ENCODE assay signal across 7 mouse cellular contexts in the genomic region with DNA sequence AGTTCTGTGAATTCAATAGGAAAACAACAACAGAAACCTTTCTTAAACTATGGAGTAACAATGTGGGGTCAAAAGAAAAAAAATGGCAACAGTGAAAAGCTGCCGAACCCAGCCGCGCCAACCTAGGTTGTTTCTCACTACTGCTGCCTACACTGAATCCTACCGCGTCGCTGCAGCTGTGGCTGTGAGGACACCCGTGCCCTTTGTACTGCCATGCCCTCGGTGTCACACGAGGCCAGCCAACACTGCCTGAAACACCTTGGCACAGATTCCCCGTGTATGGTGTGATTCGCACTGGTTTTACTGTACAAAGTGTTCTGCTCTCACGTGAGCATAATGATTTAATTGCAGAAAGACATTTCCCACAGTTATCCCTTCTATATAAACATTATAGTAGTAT. TPM values are rescaled to one million over a fixed set of nuclear protein-coding genes. Genes with fewer than 3 reads are reported as not detected.
DNase-seq lines count a peak whose midpoint lies in the region; ATAC-seq and TF ChIP-seq lines count a peak whose summit lies in the region.

No protein-coding gene starts in this region.

- in situ Hi-C loops in CH12.LX (cut with MboI; ENCODE audit: low pct_ligation_motif_present, low pct_unique_long_range_greater_than_20kb, low sequenced_read_pairs) = no loop called here

- no peak for TF ChIP-seq POLR2A in CH12.LX (IDR thresholded peaks at IDR 0.05; ENCODE audit: low read depth, low read length)

- H3K4me3 ChIP-seq in CH12.LX (replicated peaks in 1 of 3; ENCODE audit: low read depth in 2 of 3, low read length in 2 of 3, poor library complexity in 1 of 3) = peak overlapping the region; percentile 50 to 95 (median 84)
- peak overlapping the region; percentile 80 for H3K4me3 ChIP-seq in embryonic facial prominence, embryonic 13.5 days
- H3K4me3 ChIP-seq in heart, embryonic 16.5 days (ENCODE audit: low read length) = peak overlapping the region; percentile 76

- peaks cover 7% of the 10 kb centered on the region; the same call in 1 of the 2 replicates for H3K79me2 ChIP-seq in CH12.LX (replicated peaks; ENCODE audit: control insufficient read depth, extremely low read depth, insufficient read depth, poor library complexity, severe bottlenecking)

- no peak overlapping the region for H3K27ac ChIP-seq in CH12.LX (ENCODE audit: insufficient read depth, low read depth)
- no peak overlapping the region for H3K27ac ChIP-seq in embryonic facial prominence, embryonic 13.5 days
- H3K27ac ChIP-seq in heart, embryonic 16.5 days (ENCODE audit: low read length) = peak overlapping the region; percentile 93

- no peak for ATAC-seq in embryonic facial prominence, embryonic 13.5 days (ENCODE audit: insufficient number of reproducible peaks, insufficient read depth, low FRiP score, low TSS enrichment, low read depth)
- ATAC-seq in heart, embryonic 16.5 days (replicated peaks; ENCODE audit: extremely low read depth, insufficient read depth, low FRiP score) = no peak

- no peak for TF ChIP-seq RAD21 in CH12.LX (IDR thresholded peaks at IDR 0.05; ENCODE audit: low read depth, low read length)

- peak overlapping the region; percentile 74 for H3K4me2 ChIP-seq in CH12.LX (ENCODE audit: insufficient read depth, low read depth, poor library complexity, severe bottlenecking)
- H3K4me2 ChIP-seq in embryonic facial prominence, embryonic 13.5 days = peak overlapping the region; percentile 75
- peak overlapping the region; percentile 65 for H3K4me2 ChIP-seq in heart, embryonic 16.5 days (ENCODE audit: low read depth, low read length)

- peak overlapping the region; percentile 88 for H3K9ac ChIP-seq in CH12.LX (ENCODE audit: insufficient read depth, low read depth)
- peak overlapping the region; percentile 91 for H3K9ac ChIP-seq in embryonic facial prominence, embryonic 13.5 days
- peak overlapping the region; percentile 98 for H3K9ac ChIP-seq in heart, embryonic 16.5 days (ENCODE audit: low read length)

- no peaks in the 10 kb centered on the region for H3K27me3 ChIP-seq in CH12.LX (replicated peaks)
- no peaks in the 10 kb centered on the region for H3K27me3 ChIP-seq in embryonic facial prominence, embryonic 13.5 days
- no peaks in the 10 kb centered on the region for H3K27me3 ChIP-seq in heart, embryonic 16.5 days (ENCODE audit: control insufficient read depth, insufficient read depth, low read length)

- 15% methylated on average over 12 of the region's 12 CpGs for WGBS in embryonic facial prominence, embryonic 13.5 days
- 18% methylated on average over 12 of the region's 12 CpGs for WGBS in heart, embryonic 16.5 days

- no peak for TF ChIP-seq EP300 in CH12.LX (IDR thresholded peaks at IDR 0.05; ENCODE audit: low read length)

- peak; percentile 13 for DNase-seq in CH12.LX (ENCODE audit: extremely low read depth)
- DNase-seq in ZHBTc4 (ENCODE audit: low read depth, low spot score) = peak; percentile 13
- peak; percentile 77 for DNase-seq in kidney, postnatal 36 days
- DNase-seq in mesoderm, embryonic 11.5 days (ENCODE audit: low read depth, low spot score) = peak; percentile 19
- DNase-seq in testis, postnatal 10 days (ENCODE audit: low spot score) = peak; percentile 54

- TF ChIP-seq CTCF in CH12.LX (conservative IDR thresholded peaks at IDR 0.05 in 1 of 2, IDR thresholded peaks at IDR 0.05 in 1 of 2; ENCODE audit: low read depth in 2 of 2, low read length in 2 of 2) = no peak

- peaks cover 2 to 16% of the 10 kb centered on the region in 2 experiments for H3K4me1 ChIP-seq in CH12.LX (ENCODE audit: control insufficient read depth in 1 of 2, insufficient read depth in 2 of 2)
- H3K4me1 ChIP-seq in embryonic facial prominence, embryonic 13.5 days = peaks cover 16% of the 10 kb centered on the region
- H3K4me1 ChIP-seq in heart, embryonic 16.5 days (ENCODE audit: control insufficient read depth, insufficient read depth, low read length) = peaks cover 18% of the 10 kb centered on the region

- dilution Hi-C loops in CH12.LX (cut with MboI; ENCODE audit: extremely low pct_ligation_motif_present, extremely low pct_unique_long_range_greater_than_20kb, low sequenced_read_pairs) = no loop called here

- peaks cover 3 to 21% of the 10 kb centered on the region in 2 experiments for H3K36me3 ChIP-seq in CH12.LX (replicated peaks in 1 of 2; ENCODE audit: control insufficient read depth in 1 of 2, insufficient read depth in 1 of 2, low read length in 1 of 2)
- H3K36me3 ChIP-seq in embryonic facial prominence, embryonic 13.5 days = peaks cover 35% of the 10 kb centered on the region
- H3K36me3 ChIP-seq in heart, embryonic 16.5 days (ENCODE audit: control insufficient read depth, insufficient read depth) = peaks cover 15% of the 10 kb centered on the region

- H3K9me3 ChIP-seq in CH12.LX (replicated peaks; ENCODE audit: low read length) = no peaks in the 10 kb centered on the region
- H3K9me3 ChIP-seq in embryonic facial prominence, embryonic 13.5 days = no peaks in the 10 kb centered on the region
- H3K9me3 ChIP-seq in heart, embryonic 16.5 days (replicated peaks; ENCODE audit: control insufficient read depth, low read length) = no peaks in the 10 kb centered on the region

TF ChIP-seq in CH12.LX, 34 proteins besides CTCF, POLR2A, EP300 and RAD21:
- TF ChIP-seq MEF2A (IDR thresholded peaks at IDR 0.05; ENCODE audit: borderline replicate concordance, low read depth, low read length) (no peak), TCF12 (IDR thresholded peaks at IDR 0.05; ENCODE audit: low read depth, low read length) (no peak), BHLHE40 (IDR thresholded peaks at IDR 0.05; ENCODE audit: low read depth, low read length) (peak; percentile 65), JUND (conservative IDR thresholded peaks at IDR 0.05; ENCODE audit: low read depth, low read length) (no peak), ZNF384 (IDR thresholded peaks at IDR 0.05; ENCODE audit: low read depth, low read length) (0 out of 2 replicates have a peak, but pooled peaks have one; percentile 45), ZKSCAN1 (IDR thresholded peaks at IDR 0.05; ENCODE audit: borderline replicate concordance, low read depth, low read length) (no peak), MXI1 (IDR thresholded peaks at IDR 0.05; ENCODE audit: low read depth, low read length) (no peak), SIN3A (IDR thresholded peaks at IDR 0.05; ENCODE audit: low read length) (no peak), UBTF (IDR thresholded peaks at IDR 0.05; ENCODE audit: low read depth, low read length) (no peak), HCFC1 (IDR thresholded peaks at IDR 0.05; ENCODE audit: low read depth, low read length) (no peak), JUN (IDR thresholded peaks at IDR 0.05; ENCODE audit: insufficient read depth, low read depth, low read length) (no peak), ELF1 (IDR thresholded peaks at IDR 0.05; ENCODE audit: low read depth, low read length) (no peak), KAT2A (IDR thresholded peaks at IDR 0.05; ENCODE audit: insufficient replicate concordance, low read length) (no peak), MAZ (IDR thresholded peaks at IDR 0.05; ENCODE audit: low read depth, low read length) (no peak), ETS1 (conservative IDR thresholded peaks at IDR 0.05; ENCODE audit: low read depth, low read length) (no peak)

RNA-seq across cellular contexts. Expression of gene Dlat, which starts 0.9 kb away (rescaled TPM):
- total RNA-seq in CH12.LX (2012; rRNA removed) = 45.2 and 49.6 TPM in 2 replicates
- total RNA-seq in CH12.LX (2014; rRNA removed) = 67.5 and 81.5 TPM in 2 replicates
- polyA plus RNA-seq in CH12.LX (2012; ENCODE audit: insufficient read length, low read depth) = 53.4 and 55.7 TPM in 2 replicates
- 38.0 and 42.4 TPM in 2 replicates for polyA plus RNA-seq in embryonic facial prominence, embryonic 13.5 days (2015; fragmentation: Nextera tagmentation; extraction: Ambion mirVana)
- polyA plus RNA-seq in heart, embryonic 16.5 days (2015; fragmentation: Nextera tagmentation; extraction: Ambion mirVana) = 147 and 156 TPM in 2 replicates

RNA-seq across cellular contexts. Expression of gene Nkapd1, which starts 43.2 kb away (rescaled TPM):
- total RNA-seq in CH12.LX (2012; rRNA removed) (9.6 and 10.0 TPM in 2 replicates), CH12.LX (2014; rRNA removed) (13.5 and 13.7 TPM in 2 replicates)
- 36.7 and 38.4 TPM in 2 replicates for polyA plus RNA-seq in CH12.LX (2012; ENCODE audit: insufficient read length, low read depth)
- 28.6 and 30.1 TPM in 2 replicates for polyA plus RNA-seq in embryonic facial prominence, embryonic 13.5 days (2015; fragmentation: Nextera tagmentation; extraction: Ambion mirVana)
- polyA plus RNA-seq in heart, embryonic 16.5 days (2015; fragmentation: Nextera tagmentation; extraction: Ambion mirVana) = 12.1 and 13.0 TPM in 2 replicates

RNA-seq across cellular contexts. Expression of gene Pih1d2, which starts 43.3 kb away (rescaled TPM):
- total RNA-seq in CH12.LX (2012; rRNA removed) (1.8 and 2.4 TPM in 2 replicates), CH12.LX (2014; rRNA removed) (4.8 and 5.5 TPM in 2 replicates)
- polyA plus RNA-seq in CH12.LX (2012; ENCODE audit: insufficient read length, low read depth) = 2.8 and 3.2 TPM in 2 replicates
- 2.7 and 3.7 TPM in 2 replicates for polyA plus RNA-seq in embryonic facial prominence, embryonic 13.5 days (2015; fragmentation: Nextera tagmentation; extraction: Ambion mirVana)
- polyA plus RNA-seq in heart, embryonic 16.5 days (2015; fragmentation: Nextera tagmentation; extraction: Ambion mirVana) = 1.9 and 3.1 TPM in 2 replicates

RNA-seq across cellular contexts. Expression of gene Timm8b, which starts 56.7 kb away (rescaled TPM):
- total RNA-seq in CH12.LX (2012; rRNA removed) (160 and 183 TPM in 2 replicates), CH12.LX (2014; rRNA removed) (244 and 249 TPM in 2 replicates)
- 119 and 155 TPM in 2 replicates for polyA plus RNA-seq in CH12.LX (2012; ENCODE audit: insufficient read length, low read depth)
- polyA plus RNA-seq in embryonic facial prominence, embryonic 13.5 days (2015; fragmentation: Nextera tagmentation; extraction: Ambion mirVana) = 286 and 288 TPM in 2 replicates
- polyA plus RNA-seq in heart, embryonic 16.5 days (2015; fragmentation: Nextera tagmentation; extraction: Ambion mirVana) = 243 and 261 TPM in 2 replicates

RNA-seq across cellular contexts. Expression of gene Sdhd, which starts 56.8 kb away (rescaled TPM):
- total RNA-seq in CH12.LX (2012; rRNA removed) (215 and 261 TPM in 2 replicates), CH12.LX (2014; rRNA removed) (407 and 435 TPM in 2 replicates)
- 220 and 240 TPM in 2 replicates for polyA plus RNA-seq in CH12.LX (2012; ENCODE audit: insufficient read length, low read depth)
- 241 and 249 TPM in 2 replicates for polyA plus RNA-seq in embryonic facial prominence, embryonic 13.5 days (2015; fragmentation: Nextera tagmentation; extraction: Ambion mirVana)
- 852 and 860 TPM in 2 replicates for polyA plus RNA-seq in heart, embryonic 16.5 days (2015; fragmentation: Nextera tagmentation; extraction: Ambion mirVana)

Comparison
In these comparisons a context has a peak if more than half of its experiments do, and no peak if none do; other contexts are left out.
1. DNase-seq: peak in every context shown above with its lines; median percentile 77 in kidney, postnatal 36 days; 54 in testis, postnatal 10 days; 19 in mesoderm, embryonic 11.5 days; 13 in CH12.LX; 13 in ZHBTc4.